Mouse (Mus musculus): Measurements from ENCODE around the gene Vps13d.

The Vps13d gene

GRCm38 (mm10) chr4:145194559-145195162, at the start of gene Vps13d:
Gene Vps13d (minus strand): TSS chr4:145195005.
- in situ Hi-C loops (cut with MboI; ENCODE audit: unreplicated experiment in 2 of 2): loop anchor here in 1 of 2 experiments (25.0 kb wide), 1 partner anchor 1782 kb away; the partner anchor contains the start of gene Pramef8

DNA sequence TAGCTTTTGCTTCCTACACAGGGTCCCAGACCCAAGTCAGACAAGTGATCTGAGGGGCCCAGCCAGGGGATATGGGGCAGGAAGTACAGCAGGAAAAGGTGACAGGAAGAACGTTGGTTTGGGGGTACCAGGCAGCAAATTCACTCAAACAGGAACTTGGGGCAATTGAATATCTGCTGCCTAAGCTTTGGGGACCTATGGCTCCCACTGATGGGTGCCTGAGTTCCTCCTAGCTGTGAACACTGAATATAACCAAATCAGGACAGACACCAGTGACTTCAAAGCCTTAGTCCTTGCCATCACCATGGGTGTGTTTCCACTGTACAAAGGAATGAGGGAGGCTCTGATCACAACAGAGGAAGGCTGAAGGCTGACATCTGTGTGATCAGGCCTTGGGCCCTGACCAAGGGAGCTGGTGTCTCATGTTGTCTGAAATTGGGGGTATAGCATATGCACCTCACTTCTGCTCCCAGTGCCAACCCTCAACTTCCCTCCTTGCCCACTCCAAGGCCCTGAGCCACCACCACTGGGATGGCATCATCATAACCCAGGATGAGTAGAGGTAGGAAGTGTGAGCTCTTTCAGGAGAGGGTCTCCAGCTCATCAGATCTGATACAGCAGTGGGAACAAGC, 48.0 kb upstream of the Vps13d start:
- in situ Hi-C loops (cut with MboI; ENCODE audit: unreplicated experiment in 2 of 2): loop anchor here in 1 of 2 experiments (25.0 kb wide), 1 partner anchor 231 kb away; no protein-coding TSS in a partner anchor

- in situ Hi-C loops (cut with MboI; ENCODE audit: unreplicated experiment in 2 of 2): loop anchor here in 1 of 2 experiments (25.0 kb wide), 1 partner anchor 228 kb away; no protein-coding TSS in a partner anchor
Measured at GRCm38 (mm10) chr4:145240723-145241231, 46.0 kb upstream of the Vps13d start.

DNA sequence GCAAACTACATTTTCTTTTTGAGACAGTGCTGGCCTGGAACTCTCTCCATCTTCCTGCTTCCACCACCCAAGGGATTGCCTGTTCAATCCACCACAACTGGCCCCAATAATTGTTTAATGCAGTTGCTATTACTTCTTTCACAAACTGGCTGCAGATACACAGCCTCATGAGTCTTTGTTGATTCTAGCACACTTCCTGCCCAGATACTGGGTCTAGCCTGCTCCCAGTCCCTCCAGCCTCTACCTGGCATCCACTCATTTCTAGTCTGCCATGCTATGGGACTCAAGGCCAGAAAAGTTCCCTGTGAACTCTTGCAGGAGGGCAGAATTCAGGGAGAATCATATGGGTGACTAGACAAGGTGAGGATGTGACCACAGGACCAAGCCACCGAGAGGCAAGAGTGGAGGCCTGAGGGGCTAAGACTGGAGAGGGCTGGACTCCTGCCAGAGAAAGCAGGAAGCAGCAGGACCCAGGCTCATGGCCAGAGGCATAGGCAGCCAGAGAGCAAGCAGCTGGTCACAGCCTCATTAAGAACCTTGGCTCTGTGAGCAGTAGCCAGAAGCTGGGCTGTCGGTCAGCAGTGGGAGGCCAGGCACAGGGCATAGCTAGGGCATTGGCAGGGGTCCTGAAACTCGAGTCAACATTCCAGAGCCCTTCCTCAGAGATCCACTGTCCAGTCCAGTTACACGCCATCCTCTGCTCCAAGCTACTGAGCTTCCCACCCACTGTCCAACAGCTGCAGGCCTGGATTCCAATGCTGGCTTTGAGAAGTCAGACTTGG, 44.4 kb upstream of the Vps13d start:
- in situ Hi-C loops (cut with MboI; ENCODE audit: unreplicated experiment in 2 of 2): loop anchor here in 1 of 2 experiments (25.0 kb wide), 1 partner anchor 227 kb away; no protein-coding TSS in a partner anchor

GRCm38 (mm10) chr4:145236027-145236426, 41.2 kb upstream of the Vps13d start:
- in situ Hi-C loops (cut with MboI; ENCODE audit: unreplicated experiment in 2 of 2): loop anchor here in 1 of 2 experiments (25.0 kb wide), 1 partner anchor 224 kb away; no protein-coding TSS in a partner anchor

GRCm38 (mm10) chr4:145233487-145234228, 38.9 kb upstream of the Vps13d start:
- in situ Hi-C loops (cut with MboI; ENCODE audit: unreplicated experiment in 2 of 2): loop anchor here in 1 of 2 experiments (25.0 kb wide), 1 partner anchor 221 kb away; no protein-coding TSS in a partner anchor

DNA sequence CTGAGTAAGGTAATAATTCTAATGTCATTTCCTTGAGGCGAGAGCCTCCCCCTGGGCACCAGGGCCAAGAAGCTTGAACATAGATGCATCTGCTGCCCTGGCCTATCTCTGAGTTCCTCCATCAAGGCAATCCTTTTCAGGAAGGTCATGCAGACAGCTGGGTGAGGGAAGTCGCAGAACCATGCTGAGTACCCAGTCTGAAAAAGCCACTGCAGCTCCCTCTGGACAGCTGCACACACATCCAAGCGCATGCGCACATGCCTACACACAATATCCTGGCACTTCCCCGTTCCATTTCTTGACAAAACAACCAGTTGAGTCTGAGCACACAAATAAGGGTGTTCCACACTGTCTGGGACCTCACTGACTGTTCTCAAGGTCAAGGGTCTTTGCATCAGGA, 36.9 kb upstream of the Vps13d start:
- in situ Hi-C loops (cut with MboI; ENCODE audit: unreplicated experiment in 2 of 2): loop anchor here in 1 of 2 experiments (25.0 kb wide), 1 partner anchor 219 kb away; no protein-coding TSS in a partner anchor

- in situ Hi-C loops (cut with MboI; ENCODE audit: unreplicated experiment in 2 of 2): loop anchor here in 1 of 2 experiments (25.0 kb wide), 1 partner anchor 218 kb away; no protein-coding TSS in a partner anchor
Measured at GRCm38 (mm10) chr4:145230647-145231046, 35.8 kb upstream of the Vps13d start.

DNA sequence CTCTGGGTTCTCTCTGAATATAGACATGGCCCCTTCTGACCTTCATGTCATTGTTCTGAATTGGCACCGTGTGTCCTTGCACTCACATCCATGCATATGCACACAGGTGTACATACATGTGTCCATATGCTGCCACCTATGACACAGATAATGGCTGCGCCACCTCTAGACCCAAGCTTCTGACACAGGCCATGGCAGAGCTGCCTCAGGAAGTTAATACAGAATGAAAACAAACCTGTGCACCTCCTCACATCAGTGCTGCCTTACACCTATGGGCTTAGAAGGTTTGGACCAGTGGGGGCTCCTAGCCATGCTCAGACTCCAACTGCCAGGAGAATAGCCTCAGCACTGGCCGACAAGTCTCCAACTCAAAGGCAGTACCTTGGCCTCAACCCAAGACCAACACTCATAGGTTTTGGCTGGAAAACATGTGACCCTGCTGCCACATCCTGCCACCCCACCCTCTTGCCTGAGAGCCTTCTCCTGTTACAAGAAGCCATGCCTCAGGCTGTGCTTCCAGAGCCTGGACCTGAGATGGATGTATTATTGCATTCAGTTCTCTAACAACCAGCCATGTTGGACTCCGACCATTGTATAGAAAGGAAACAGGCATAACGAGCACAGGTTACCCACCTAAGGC, 34.8 kb upstream of the Vps13d start:
- in situ Hi-C loops (cut with MboI; ENCODE audit: unreplicated experiment in 2 of 2): loop anchor here in 1 of 2 experiments (25.0 kb wide), 1 partner anchor 217 kb away; no protein-coding TSS in a partner anchor

- in situ Hi-C loops (cut with MboI; ENCODE audit: unreplicated experiment in 2 of 2): loop anchor here in 1 of 2 experiments (25.0 kb wide), 1 partner anchor 217 kb away; no protein-coding TSS in a partner anchor
Measured at GRCm38 (mm10) chr4:145229051-145229450, 34.2 kb upstream of the Vps13d start.

DNA sequence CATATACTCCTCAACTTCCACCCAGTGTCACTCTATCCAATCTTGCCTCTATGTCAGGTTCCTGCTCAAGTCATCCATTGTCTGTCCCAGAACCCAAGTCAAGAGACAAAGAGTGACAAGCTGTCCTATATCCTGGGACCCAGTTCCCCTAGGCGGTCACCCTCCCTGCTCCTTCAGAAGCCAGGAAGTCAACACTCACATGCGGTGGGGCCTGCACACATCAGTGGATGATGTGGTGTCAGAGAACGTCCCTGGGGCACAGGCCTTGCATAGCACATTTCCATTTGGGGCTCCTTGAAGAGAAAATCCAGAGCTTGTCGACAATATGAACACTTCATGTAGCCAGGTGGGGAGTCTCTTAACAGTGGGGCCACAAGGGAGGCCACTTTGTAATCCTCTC, 29.8 kb upstream of the Vps13d start:
- in situ Hi-C loops (cut with MboI; ENCODE audit: unreplicated experiment in 2 of 2): loop anchor here in 1 of 2 experiments (25.0 kb wide), 1 partner anchor 212 kb away; no protein-coding TSS in a partner anchor

DNA sequence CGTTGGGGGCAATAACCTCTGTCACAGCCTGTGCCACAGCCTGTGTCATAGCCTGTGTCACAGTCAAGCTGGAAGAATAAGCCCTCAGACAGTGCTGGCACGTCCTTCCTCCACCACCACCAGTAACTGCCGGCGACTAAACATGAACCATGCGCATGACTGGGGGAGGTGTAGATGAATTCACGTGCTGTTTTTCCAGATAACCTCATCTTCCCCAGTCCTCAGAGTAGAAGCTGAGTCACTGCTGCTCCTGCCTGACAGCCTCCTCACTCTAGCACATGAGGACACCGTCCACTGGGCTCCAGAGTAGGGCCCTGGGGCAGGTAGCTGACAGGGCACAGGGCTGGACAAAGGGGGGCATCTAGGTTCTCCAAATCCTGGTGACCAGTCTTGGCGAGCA, 27.3 kb upstream of the Vps13d start:
- in situ Hi-C loops (cut with MboI; ENCODE audit: unreplicated experiment in 2 of 2): no loop called here

DNA sequence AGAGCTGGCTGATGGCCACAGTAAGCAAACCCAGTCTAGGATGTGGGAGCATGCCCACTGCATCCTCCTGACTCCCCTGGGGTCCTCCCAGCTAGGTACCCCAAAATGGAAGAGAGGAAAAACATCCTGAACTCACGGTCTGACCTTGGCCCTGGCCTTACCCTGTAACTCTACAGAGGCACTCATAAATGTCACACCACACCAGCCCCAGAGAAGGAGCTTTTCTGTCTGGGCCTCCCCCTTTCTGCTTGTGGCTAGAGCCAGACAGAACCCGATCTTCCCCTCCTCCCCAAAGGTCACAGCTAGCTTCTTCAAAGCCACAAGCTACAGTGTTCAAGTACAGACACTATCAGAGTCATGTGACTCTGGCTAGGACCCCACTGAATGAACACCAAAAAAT, 26.6 kb upstream of the Vps13d start:
- in situ Hi-C loops (cut with MboI; ENCODE audit: unreplicated experiment in 2 of 2): no loop called here

DNA sequence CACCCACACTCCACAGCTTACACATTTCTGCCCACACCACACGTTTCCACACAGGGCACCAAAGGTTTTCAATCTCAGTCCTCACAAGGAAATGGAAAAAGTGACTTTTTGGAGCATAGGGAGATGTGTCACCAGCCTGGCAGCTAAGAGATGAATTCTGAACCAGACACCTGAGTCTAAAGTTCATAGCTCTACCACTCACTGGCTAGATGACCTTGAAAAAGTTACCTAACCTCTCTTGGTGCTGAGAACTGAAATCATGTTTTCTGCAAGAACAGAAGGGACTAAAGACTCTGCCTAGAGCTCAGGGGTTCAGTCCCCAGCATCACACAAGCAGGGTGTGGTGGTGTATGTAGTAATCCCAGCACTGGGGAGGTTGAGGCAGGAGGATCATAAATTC, 25.2 kb upstream of the Vps13d start:
- in situ Hi-C loops (cut with MboI; ENCODE audit: unreplicated experiment in 2 of 2): no loop called here

DNA sequence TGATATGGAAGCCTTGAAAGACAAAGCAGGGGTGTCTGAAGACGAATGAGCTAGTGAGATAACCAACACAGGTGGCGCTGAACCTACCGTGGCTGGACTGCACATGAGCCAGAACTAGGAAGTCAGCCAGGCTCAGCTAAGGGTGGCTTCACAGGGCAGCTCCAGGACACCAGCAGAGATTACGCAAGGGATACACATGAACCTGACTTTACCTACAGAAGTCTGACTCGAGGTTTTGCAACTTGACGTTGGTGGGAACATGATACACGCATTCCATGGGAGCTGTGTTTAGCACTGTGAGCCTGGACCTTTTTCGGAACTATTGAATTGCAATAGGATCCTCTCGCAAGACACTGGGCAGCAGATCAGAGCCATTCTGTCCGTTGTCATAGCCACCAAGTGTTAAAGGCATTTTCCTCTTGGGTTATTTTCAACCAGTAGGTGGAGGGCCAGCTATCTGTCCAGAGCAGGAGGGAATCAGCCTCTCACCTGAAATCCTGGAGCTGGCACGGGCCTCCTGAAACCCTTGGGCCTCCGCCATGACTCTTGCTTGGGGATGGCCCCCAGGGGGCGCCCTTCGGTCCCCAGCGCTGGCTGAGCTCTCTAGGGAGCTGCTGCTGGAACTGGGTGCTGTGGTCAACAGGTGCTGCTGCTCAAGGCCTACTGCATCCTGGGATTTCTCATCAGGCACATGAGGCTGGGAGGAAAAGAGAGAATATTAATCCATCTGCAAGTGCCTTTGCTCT, 24.6 kb upstream of the Vps13d start:
- in situ Hi-C loops (cut with MboI; ENCODE audit: unreplicated experiment in 2 of 2): loop anchor here (5.0 kb wide), 2 partner anchors 33 to 68 kb away; no protein-coding TSS in a partner anchor

DNA sequence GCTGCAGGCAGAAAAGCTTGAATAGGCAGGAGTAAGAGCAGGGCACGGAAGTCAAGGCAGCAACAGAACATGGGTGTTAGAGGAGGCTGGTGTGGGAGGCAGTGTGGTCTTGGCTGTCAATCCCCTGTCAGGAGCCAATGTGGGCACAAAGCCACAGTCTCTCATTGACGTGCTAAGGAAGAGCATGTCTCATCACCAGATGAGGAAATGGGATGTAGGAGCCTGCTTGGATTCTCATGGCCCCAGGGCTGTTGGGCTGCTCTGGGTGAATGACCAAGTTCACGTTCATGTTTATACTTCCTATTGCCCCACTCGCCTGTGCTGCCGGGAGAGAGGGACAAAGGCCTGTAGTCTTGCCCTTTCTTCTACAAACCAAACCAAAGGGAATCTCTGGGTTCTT, 23.0 kb upstream of the Vps13d start:
- in situ Hi-C loops (cut with MboI; ENCODE audit: unreplicated experiment in 2 of 2): loop anchor here (5.0 kb wide), 2 partner anchors 34 to 69 kb away; no protein-coding TSS in a partner anchor

DNA sequence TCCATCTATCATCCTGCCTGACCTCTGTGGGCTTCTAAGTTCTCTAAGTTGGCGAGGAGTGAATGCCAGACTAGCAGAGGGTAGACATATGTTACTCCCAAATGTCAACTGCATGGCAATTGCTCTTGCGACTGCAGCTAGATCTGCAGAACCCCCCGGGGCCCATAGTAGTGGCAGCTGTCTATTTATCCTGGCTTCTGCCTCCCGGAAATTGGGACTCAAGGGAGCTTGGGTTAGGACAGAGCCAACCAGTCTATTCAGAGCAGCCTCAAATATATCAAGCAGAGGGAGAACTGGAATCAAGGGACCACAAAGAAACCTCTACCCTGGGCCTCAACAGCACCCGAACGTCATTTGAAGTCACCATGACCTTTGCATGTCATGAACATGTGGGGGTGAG, 22.2 kb upstream of the Vps13d start:
- in situ Hi-C loops (cut with MboI; ENCODE audit: unreplicated experiment in 2 of 2): loop anchor here (5.0 kb wide), 2 partner anchors 35 to 70 kb away; no protein-coding TSS in a partner anchor

GRCm38 (mm10) chr4:145215396-145215795, 20.6 kb upstream of the Vps13d start:
- in situ Hi-C loops (cut with MboI; ENCODE audit: unreplicated experiment in 2 of 2): loop anchor here (5.0 kb wide), 2 partner anchors 37 to 72 kb away; no protein-coding TSS in a partner anchor
